Mouse (Mus musculus) small intestine, adult 2 months (tissue): ENCODE data around the gene Qprt. TPM values are rescaled to one million over a fixed set of nuclear protein-coding genes. Genes with fewer than 3 reads are reported as not detected.

Source experiments
- H3K27ac ChIP-seq: fragments of 200-500 bp; 2 replicates; pipeline ENCODE4 v1.5.1; 2012; ENCODE audit warnings: low read depth, low read length, control low read depth, inconsistent platforms; ENCODE audit not compliant: insufficient read depth
- H3K27me3 ChIP-seq: fragments of 200-500 bp; 2 replicates; pipeline ENCODE4 v1.6.1; 2012; ENCODE audit warnings: mild to moderate bottlenecking, moderate library complexity, low read length, inconsistent platforms; ENCODE audit not compliant: control insufficient read depth, insufficient read depth
- H3K36me3 ChIP-seq: fragments of 200-500 bp; 2 replicates; pipeline ENCODE4 v1.6.1; 2012; ENCODE audit warnings: mild to moderate bottlenecking, low read length, control low read depth, inconsistent platforms; ENCODE audit not compliant: control insufficient read depth, insufficient read depth
- H3K4me1 ChIP-seq: fragments of 200-500 bp; 2 replicates; pipeline ENCODE4 v1.6.1; 2012; ENCODE audit warnings: low read length, inconsistent platforms, mixed read lengths; ENCODE audit not compliant: control insufficient read depth, insufficient read depth, insufficient read length
- H3K4me3 ChIP-seq: fragments of 200-500 bp; 2 replicates; pipeline ENCODE4 v1.5.1; 2012; ENCODE audit warnings: low read depth, mild to moderate bottlenecking, control low read depth, inconsistent platforms, low read length, moderate library complexity
- CTCF ChIP-seq: fragments of 200-500 bp; IDR thresholded peaks from 2 replicates; pipeline ENCODE4 v1.5.1; 2012; ENCODE audit warnings: low read depth, mild to moderate bottlenecking, control low read depth, inconsistent platforms, low read length, moderate library complexity, mixed read lengths; ENCODE audit not compliant: insufficient replicate concordance, insufficient read length; ENCODE audit errors: extremely low read depth
- POLR2A ChIP-seq: fragments of 200-500 bp; IDR thresholded peaks from 2 replicates; pipeline ENCODE4 v1.6.1; 2012; ENCODE audit warnings: low read depth, mild to moderate bottlenecking, control low read depth, inconsistent platforms, low read length, moderate library complexity
- WGBS: fragments of 180-500 bp; shearing (Covaris S2); methylation state at CpG from one replicate; pipeline ENCODE4 v1.1.7; 2018; 5-methylcytosine and 5-hydroxymethylcytosine counted together
- polyA plus RNA-seq: library from polyadenylated mRNA; depleted of rRNA; stranded (reverse); fragments of >200 nt; gene quantifications from 2 replicates; pipeline ENCODE4 v1.2.3, GENCODE M21; 2012

Gene Qprt
- polyA plus RNA-seq, 1 experiment = 1.7 TPM

- Histone ChIP-seq H3K36me3 (no peaks in the 10 kb centered on the region), H3K27me3 (no peaks in the 10 kb centered on the region), H3K27ac (no peak overlapping the region), H3K4me1 (no peaks in the 10 kb centered on the region; the same call in 1 of the 2 replicates), H3K4me3 (peak overlapping the region; percentile 12; the same call in 1 of the 2 replicates)
- TF ChIP-seq CTCF (peak; percentile 75; the same call in 1 of the 2 replicates), POLR2A (no peak)
- WGBS = 16% methylated on average over 17 of the region's 17 CpGs
Observed at GRCm38 (mm10) chr7:127104560-127105332, 17.3 kb downstream of the Qprt start.

- H3K4me3 ChIP-seq = no peak overlapping the region
- H3K4me1 ChIP-seq = no peaks in the 10 kb centered on the region; the same call in 1 of the 2 replicates
- WGBS = 70% methylated on average over 6 of the region's 6 CpGs
- H3K27ac ChIP-seq = no peak overlapping the region
- TF ChIP-seq CTCF = no peak
- no peak for TF ChIP-seq POLR2A
- H3K27me3 ChIP-seq = no peaks in the 10 kb centered on the region
- H3K36me3 ChIP-seq = no peaks in the 10 kb centered on the region
Observed at GRCm38 (mm10) chr7:127103960-127104359, 18.1 kb downstream of the Qprt start.

GRCm38 (mm10) chr7:127102148-127102547 lies 19.9 kb downstream of the Qprt start:
- Histone ChIP-seq H3K4me1 (no peaks in the 10 kb centered on the region; the same call in 1 of the 2 replicates), H3K36me3 (no peaks in the 10 kb centered on the region), H3K4me3 (no peak overlapping the region), H3K27ac (no peak overlapping the region), H3K27me3 (no peaks in the 10 kb centered on the region)
- no peak for TF ChIP-seq POLR2A
- TF ChIP-seq CTCF = no peak
- 79% methylated on average over 6 of the region's 6 CpGs for WGBS

GRCm38 (mm10) chr7:127101451-127102016 lies 20.5 kb downstream of the Qprt start:
- Histone ChIP-seq H3K36me3 (no peaks in the 10 kb centered on the region), H3K4me3 (no peak overlapping the region), H3K27ac (no peak overlapping the region), H3K4me1 (no peaks in the 10 kb centered on the region; the same call in 1 of the 2 replicates), H3K27me3 (no peaks in the 10 kb centered on the region)
- 11% methylated on average over 2 of the region's 2 CpGs for WGBS
- no peak for TF ChIP-seq POLR2A
- TF ChIP-seq CTCF = peak; percentile 13; the same call in 1 of the 2 replicates

GRCm38 (mm10) chr7:127099528-127099927 lies 22.5 kb downstream of the Qprt start:
- Histone ChIP-seq H3K27ac (no peak overlapping the region), H3K27me3 (no peaks in the 10 kb centered on the region), H3K4me3 (no peak overlapping the region), H3K4me1 (no peaks in the 10 kb centered on the region; the same call in 1 of the 2 replicates), H3K36me3 (no peaks in the 10 kb centered on the region)
- 75% methylated on average over 4 of the region's 4 CpGs for WGBS
- no peak for TF ChIP-seq POLR2A
- TF ChIP-seq CTCF = no peak

- WGBS = 90% methylated on average over 4 of the region's 4 CpGs
- Histone ChIP-seq H3K4me3 (no peak overlapping the region), H3K27ac (no peak overlapping the region), H3K27me3 (no peaks in the 10 kb centered on the region), H3K4me1 (no peaks in the 10 kb centered on the region; the same call in 1 of the 2 replicates), H3K36me3 (no peaks in the 10 kb centered on the region)
- no peak for TF ChIP-seq CTCF
Observed at GRCm38 (mm10) chr7:127098950-127099349, 23.1 kb downstream of the Qprt start.

GRCm38 (mm10) chr7:127098521-127098920 lies 23.5 kb downstream of the Qprt start:
- Histone ChIP-seq H3K36me3 (no peaks in the 10 kb centered on the region), H3K27me3 (no peaks in the 10 kb centered on the region), H3K4me3 (no peak overlapping the region), H3K4me1 (no peaks in the 10 kb centered on the region; the same call in 1 of the 2 replicates), H3K27ac (no peak overlapping the region)
- TF ChIP-seq CTCF (no peak), POLR2A (no peak)
- 91% methylated on average over 5 of the region's 5 CpGs for WGBS
